Mouse (Mus musculus) bone marrow macrophage, adult 2 months (primary cell): ENCODE results near the gene Myo1h.

ENCODE experiments used
- CTCF ChIP-seq: IDR thresholded peaks from 2 replicates; pipeline ENCODE4 v1.5.1; 2012; ENCODE audit warnings: low read depth, mild to moderate bottlenecking, low read length, moderate library complexity
- POLR2A ChIP-seq: IDR thresholded peaks from 2 replicates; pipeline ENCODE4 v1.6.1; 2012; ENCODE audit warnings: mild to moderate bottlenecking, low read depth, low read length, borderline replicate concordance

- no peak for TF ChIP-seq CTCF
- TF ChIP-seq POLR2A = no peak
Measured at GRCm38 (mm10) chr5:114323105-114323790, 34.3 kb downstream of the Myo1h start.
